Mouse (Mus musculus) intestine, embryonic 16.5 days (tissue): ENCODE measurements around the gene Lmna. TPM values are rescaled to one million over a fixed set of nuclear protein-coding genes. Genes with fewer than 3 reads are reported as not detected.

Experiments
- ATAC-seq: fragments of 200-750 bp; cut with Nextera tagmentation; 2 replicates; pipeline ENCODE4 v1.8.0; 2017; ENCODE audit warnings: moderate TSS enrichment, moderate library complexity
- H3K27ac ChIP-seq: fragments of 300-500 bp; sonication (generic); 2 replicates; pipeline ENCODE4 v1.5.1; 2014; ENCODE audit warnings: mild to moderate bottlenecking, low read length
- H3K27me3 ChIP-seq: fragments of 300-500 bp; sonication (generic); replicated peaks from 2 replicates; pipeline ENCODE4 v1.6.1; 2014; ENCODE audit warnings: low read length, control low read depth, mixed read lengths; ENCODE audit not compliant: control insufficient read depth, insufficient read depth
- H3K36me3 ChIP-seq: fragments of 300-500 bp; sonication (generic); 2 replicates; pipeline ENCODE4 v1.6.1; 2014; ENCODE audit warnings: low read length, control low read depth; ENCODE audit not compliant: control insufficient read depth, insufficient read depth
- H3K4me1 ChIP-seq: fragments of 300-500 bp; sonication (generic); 2 replicates; pipeline ENCODE4 v1.6.1; 2014; ENCODE audit warnings: low read length, control low read depth, mixed read lengths; ENCODE audit not compliant: control insufficient read depth, insufficient read depth
- H3K4me2 ChIP-seq: fragments of 300-500 bp; sonication (generic); 2 replicates; pipeline ENCODE4 v1.6.1; 2014; ENCODE audit warnings: low read depth, low read length, control low read depth
- H3K4me3 ChIP-seq: fragments of 300-500 bp; sonication (generic); 2 replicates; pipeline ENCODE4 v1.5.1; 2014; ENCODE audit warnings: mild to moderate bottlenecking, low read length
- H3K9ac ChIP-seq: fragments of 300-500 bp; sonication (generic); 2 replicates; pipeline ENCODE4 v1.6.1; 2014; ENCODE audit warnings: low read depth, low read length
- H3K9me3 ChIP-seq: fragments of 300-500 bp; sonication (generic); 2 replicates; pipeline ENCODE4 v1.6.1; 2016; ENCODE audit warnings: low read length, control low read depth; ENCODE audit not compliant: control insufficient read depth
- WGBS: fragments of 180-500 bp; shearing (Covaris S2); extraction: QIAGEN DNeasy Blood & Tissue Kit; methylation state at CpG from one replicate; pipeline ENCODE4 v1.1.7; 2014; 5-methylcytosine and 5-hydroxymethylcytosine counted together
- polyA plus RNA-seq: library from polyadenylated mRNA; unstranded; fragments of >200 nt; fragmentation: Nextera tagmentation; extraction: Ambion mirVana; gene quantifications from 2 replicates; pipeline ENCODE4 v1.2.1, GENCODE M21; 2015

Gene Lmna
- polyA plus RNA-seq, 1 experiment from 2014 or later: 127 TPM

- WGBS: 7% methylated on average over 5 of the region's 5 CpGs
- Histone ChIP-seq H3K27ac (peak overlapping the region; percentile 94), H3K9ac (peak overlapping the region; percentile 94)
Observed at GRCm38 (mm10) chr3:88533706-88534105, 23.9 kb upstream of the Lmna start.

GRCm38 (mm10) chr3:88532689-88533511, 23.1 kb upstream of the Lmna start:
- 2% methylated on average over 30 of the region's 40 CpGs for WGBS
- Histone ChIP-seq H3K4me2 (peak overlapping the region; percentile 88), H3K9me3 (no peaks in the 10 kb centered on the region), H3K4me3 (peak overlapping the region; percentile 85), H3K36me3 (0 out of 2 replicates have a peak, but pooled peaks cover 3% of the 10 kb centered on the region), H3K27me3 (no peaks in the 10 kb centered on the region), H3K4me1 (peaks cover 68% of the 10 kb centered on the region), H3K9ac (peak overlapping the region; percentile 94), H3K27ac (peak overlapping the region; percentile 94)
- 0 out of 2 replicates have a peak, but pooled peaks have one; percentile 1 for ATAC-seq

More at GRCm38 (mm10) chr3:88533706-88534105, 23.9 kb upstream of the Lmna start:
- Histone ChIP-seq H3K4me1 (peaks cover 68% of the 10 kb centered on the region), H3K4me2 (peak overlapping the region; percentile 88), H3K9me3 (no peaks in the 10 kb centered on the region), H3K36me3 (0 out of 2 replicates have a peak, but pooled peaks cover 3% of the 10 kb centered on the region), H3K4me3 (peak overlapping the region; percentile 85), H3K27me3 (no peaks in the 10 kb centered on the region)
- no peak for ATAC-seq

DNA sequence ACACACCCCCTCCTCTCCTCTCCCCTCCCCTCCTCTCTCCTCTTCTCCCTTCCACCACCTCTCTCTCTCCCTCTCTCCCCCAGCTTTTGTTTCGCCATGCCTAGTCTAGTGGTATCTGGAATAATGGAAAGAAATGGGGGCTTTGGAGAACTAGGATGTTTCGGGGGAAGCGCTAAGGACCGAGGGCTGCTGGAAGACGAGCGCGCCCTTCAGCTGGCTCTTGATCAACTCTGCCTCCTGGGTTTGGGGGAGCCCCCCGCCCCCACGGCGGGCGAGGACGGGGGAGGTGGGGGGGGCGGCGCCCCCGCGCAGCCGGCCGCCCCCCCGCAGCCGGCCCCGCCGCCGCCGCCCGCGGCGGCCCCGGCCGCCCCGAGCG, 22.5 kb upstream of the Lmna start, which contains the start of gene Mex3a:
Mex3a (plus strand) TSS at position 97 of the 376 bp plus-strand sequence.
- Histone ChIP-seq H3K27me3 (no peaks in the 10 kb centered on the region), H3K9ac (peak within 1 kb of the TSS; percentile 94), H3K4me3 (peak within 1 kb of the TSS; percentile 85), H3K27ac (peak within 1 kb of the TSS; percentile 94), H3K9me3 (no peaks in the 10 kb centered on the region), H3K4me1 (peaks cover 70% of the 10 kb centered on the region), H3K4me2 (peak within 1 kb of the TSS; percentile 88), H3K36me3 (0 out of 2 replicates have a peak, but pooled peaks cover 3% of the 10 kb centered on the region)
- no peak for ATAC-seq
- WGBS: 2% methylated on average over 7 of the region's 31 CpGs

GRCm38 (mm10) chr3:88531348-88532298, 21.9 kb upstream of the Lmna start:
- ATAC-seq: peak; percentile 75
- peak overlapping the region; percentile 94 for H3K9ac ChIP-seq
- H3K27me3 ChIP-seq: no peaks in the 10 kb centered on the region
- H3K4me1 ChIP-seq: peaks cover 63% of the 10 kb centered on the region
- no peaks in the 10 kb centered on the region for H3K9me3 ChIP-seq
- peak overlapping the region; percentile 88 for H3K4me2 ChIP-seq
- peak overlapping the region; percentile 85 for H3K4me3 ChIP-seq
- WGBS: under 1% methylated on average over 59 of the region's 63 CpGs
- H3K27ac ChIP-seq: peak overlapping the region; percentile 94
- H3K36me3 ChIP-seq: no peaks in the 10 kb centered on the region

GRCm38 (mm10) chr3:88530082-88530864, 20.5 kb upstream of the Lmna start:
- peak overlapping the region; percentile 88 for H3K4me2 ChIP-seq
- ATAC-seq: no peak
- H3K9ac ChIP-seq: peak overlapping the region; percentile 94
- H3K36me3 ChIP-seq: no peaks in the 10 kb centered on the region
- no peaks in the 10 kb centered on the region for H3K9me3 ChIP-seq
- H3K4me1 ChIP-seq: peaks cover 52% of the 10 kb centered on the region
- WGBS: 18% methylated on average over 11 of the region's 11 CpGs
- H3K27me3 ChIP-seq: no peaks in the 10 kb centered on the region
- peak overlapping the region; percentile 26; the same call in 1 of the 2 replicates for H3K27ac ChIP-seq
- peak overlapping the region; percentile 85 for H3K4me3 ChIP-seq

DNA sequence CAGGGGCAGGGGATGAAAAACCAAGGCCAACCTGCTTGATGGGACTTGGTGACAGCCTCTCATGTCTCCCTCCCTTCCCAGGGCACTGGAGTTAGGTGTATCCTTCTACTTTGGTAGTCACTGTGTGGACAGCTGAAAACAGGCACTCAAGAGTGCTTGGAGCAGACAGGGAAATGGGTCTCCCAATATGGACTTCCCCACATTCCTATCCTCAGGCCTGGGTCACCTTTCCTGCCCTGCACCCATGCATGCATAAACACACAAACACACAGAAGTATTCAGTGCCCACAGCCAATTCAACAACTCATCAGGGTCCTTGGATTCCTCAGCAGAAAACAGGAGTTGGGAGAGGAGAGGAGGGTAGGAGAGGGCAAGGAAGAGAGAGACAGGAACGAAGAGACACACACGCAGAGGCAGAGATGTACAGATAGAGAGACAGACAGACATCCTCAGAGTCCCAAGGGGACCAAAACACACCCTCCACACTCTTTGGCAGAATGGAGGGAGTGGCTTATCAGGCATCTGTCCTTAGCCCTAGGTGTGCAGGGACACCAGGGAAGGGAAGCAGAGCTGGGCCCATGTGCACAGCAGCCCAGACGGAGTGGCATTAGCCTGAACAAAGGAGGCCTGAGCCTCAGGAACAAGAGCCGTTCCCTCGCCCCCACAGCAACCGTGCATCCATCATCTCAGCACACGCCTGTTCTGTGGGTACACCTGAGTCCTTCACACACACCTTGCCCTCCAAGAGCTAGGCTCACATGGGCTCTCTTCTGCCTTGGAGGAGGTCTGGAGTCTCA, 19.6 kb upstream of the Lmna start:
- no peaks in the 10 kb centered on the region for H3K9me3 ChIP-seq
- ATAC-seq: no peak
- 52% methylated on average over 7 of the region's 7 CpGs for WGBS
- no peaks in the 10 kb centered on the region for H3K27me3 ChIP-seq
- no peak overlapping the region for H3K27ac ChIP-seq
- H3K36me3 ChIP-seq: peaks cover 2% of the 10 kb centered on the region; the same call in 1 of the 2 replicates
- peak overlapping the region; percentile 88 for H3K4me2 ChIP-seq
- H3K4me3 ChIP-seq: peak overlapping the region; percentile 85
- H3K4me1 ChIP-seq: peaks cover 43% of the 10 kb centered on the region
- peak overlapping the region; percentile 35 for H3K9ac ChIP-seq

DNA sequence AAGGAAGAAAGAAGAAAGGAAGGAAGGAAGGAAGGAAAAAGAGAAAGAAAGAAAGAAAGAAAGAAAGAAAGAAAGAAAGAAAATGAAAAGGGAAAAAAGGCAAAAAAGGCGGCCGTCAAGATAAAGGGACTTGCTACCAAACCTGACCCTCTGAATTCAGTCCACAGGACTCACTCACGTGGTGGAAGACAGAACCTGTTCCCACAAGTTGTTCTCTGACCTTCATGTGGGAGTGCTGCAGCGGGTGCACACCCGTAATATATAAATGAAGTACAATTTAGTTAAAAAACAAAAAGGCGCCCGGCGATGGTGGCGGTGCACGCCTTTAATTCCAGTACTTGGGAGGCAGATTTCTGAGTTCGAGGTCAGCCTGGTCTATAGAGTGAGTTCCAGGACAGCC, 18.9 kb upstream of the Lmna start:
- H3K4me1 ChIP-seq: peaks cover 36% of the 10 kb centered on the region
- ATAC-seq: no peak
- no peaks in the 10 kb centered on the region for H3K9me3 ChIP-seq
- H3K4me3 ChIP-seq: no peak overlapping the region
- 79% methylated on average over 11 of the region's 11 CpGs for WGBS
- no peak overlapping the region for H3K27ac ChIP-seq
- no peaks in the 10 kb centered on the region for H3K27me3 ChIP-seq
- no peak overlapping the region for H3K4me2 ChIP-seq
- no peak overlapping the region for H3K9ac ChIP-seq
- H3K36me3 ChIP-seq: peaks cover 3% of the 10 kb centered on the region; the same call in 1 of the 2 replicates

- H3K27ac ChIP-seq: no peak overlapping the region
- WGBS: 45% methylated on average over 8 of the region's 8 CpGs
- no peak overlapping the region for H3K4me3 ChIP-seq
- peaks cover 30% of the 10 kb centered on the region for H3K4me1 ChIP-seq
- no peak for ATAC-seq
- no peak overlapping the region for H3K4me2 ChIP-seq
- H3K9me3 ChIP-seq: no peaks in the 10 kb centered on the region
- no peaks in the 10 kb centered on the region for H3K27me3 ChIP-seq
- H3K9ac ChIP-seq: peak overlapping the region; percentile 47
- H3K36me3 ChIP-seq: peaks cover 3% of the 10 kb centered on the region; the same call in 1 of the 2 replicates
Observed at GRCm38 (mm10) chr3:88527565-88527964, 17.8 kb upstream of the Lmna start.
